Mouse (Mus musculus) small intestine, adult 2 months (tissue): ENCODE data around the gene Efcab3.

Experiments used
- CTCF ChIP-seq: fragments of 200-500 bp; IDR thresholded peaks from 2 replicates; pipeline ENCODE4 v1.5.1; 2012; ENCODE audit warnings: low read depth, mild to moderate bottlenecking, control low read depth, inconsistent platforms, low read length, moderate library complexity, mixed read lengths; ENCODE audit not compliant: insufficient replicate concordance, insufficient read length; ENCODE audit errors: extremely low read depth
- POLR2A ChIP-seq: fragments of 200-500 bp; IDR thresholded peaks from 2 replicates; pipeline ENCODE4 v1.6.1; 2012; ENCODE audit warnings: low read depth, mild to moderate bottlenecking, control low read depth, inconsistent platforms, low read length, moderate library complexity

- no peak for TF ChIP-seq POLR2A
- no peak for TF ChIP-seq CTCF
Measured at GRCm38 (mm10) chr11:105159673-105160360, 96.4 kb downstream of the Efcab3 start.
